Mouse (Mus musculus) adrenal gland, adult 18-20 months (tissue): ENCODE data around the gene Ythdf1. TPM values are rescaled to one million over a fixed set of nuclear protein-coding genes. Genes with fewer than 3 reads are reported as not detected.

ENCODE experiments used
- DNase-seq, 2 experiments: peaks; one replicate each; pipeline ENCODE4 v3.0.0; 2021 to 2022; ENCODE audit warnings: low spot score in 2 of 2
- microRNA-seq, 2 experiments: library from miRNA; unstranded; fragments of <30 nt; microRNA quantifications; one replicate each; pipeline ENCODE4 v1.2.0; 2021; ENCODE audit warnings: borderline number of aligned reads in 2 of 2
- total RNA-seq, 2 experiments: library from RNA; stranded (reverse); gene quantifications; 1 replicate in 1 of 2; 2 replicates in 1 of 2; pipeline ENCODE4 v1.2.3; 2021

Ythdf1 gene
- total RNA-seq, 2 experiments from 2014 or later: 48.5 to 51.9 TPM

GRCm38 (mm10) chr2:180885270-180885669 lies 35.5 kb downstream of the Ythdf1 start:
- no peak for DNase-seq

- no peak for DNase-seq
Observed at GRCm38 (mm10) chr2:180881281-180881680, 39.5 kb downstream of the Ythdf1 start.

GRCm38 (mm10) chr2:180879365-180880067 lies 41.2 kb downstream of the Ythdf1 start:
- DNase-seq: no peak

GRCm38 (mm10) chr2:180870006-180870405 lies 50.7 kb downstream of the Ythdf1 start:
- no peak for DNase-seq

- DNase-seq: no peak
Observed at GRCm38 (mm10) chr2:180861561-180861960, 59.2 kb downstream of the Ythdf1 start.

- DNase-seq: no peak
Observed at GRCm38 (mm10) chr2:180857121-180857520, 63.6 kb downstream of the Ythdf1 start.

GRCm38 (mm10) chr2:180855005-180855544 lies 65.7 kb downstream of the Ythdf1 start:
- DNase-seq: no peak

Small RNA genes lying within 50 kb of the gene (microRNA-seq; reads per million reads assigned to microRNA genes)
- gene Mir124a-3: 0 reads per million in 2 experiments

Other genes starting within 250 kb of the Ythdf1 start
- 10 to 100 TPM; 36.7 to 38.3 TPM for gene Dido1, start 210.9 kb downstream of the Ythdf1 start, total RNA-seq
- 10 to 100 TPM; 50.0 to 60.2 TPM for gene Gid8, start 210.8 kb downstream of the Ythdf1 start, total RNA-seq
- 1 to 10 TPM; 1.5 TPM for gene Slc17a9, start 195.7 kb downstream of the Ythdf1 start, total RNA-seq
- gene Bhlhe23, start 144.0 kb downstream of the Ythdf1 start, total RNA-seq: not detected
- not detected for gene Birc7, start 8.1 kb upstream of the Ythdf1 start, total RNA-seq
- 10 to 100 TPM in 1 of 2 experiments, 1 to 10 TPM in 1; 6.8 to 11.8 TPM for gene Nkain4, start 33.8 kb upstream of the Ythdf1 start, total RNA-seq
- 10 to 100 TPM; 48.1 to 53.3 TPM for gene Arfgap1, start 46.3 kb upstream of the Ythdf1 start, total RNA-seq
- 1 to 10 TPM; 2.3 to 2.8 TPM for gene Col20a1, start 65.6 kb upstream of the Ythdf1 start, total RNA-seq
- gene Chrna4, start 122.6 kb upstream of the Ythdf1 start, total RNA-seq: 10 to 100 TPM in 1 of 2 experiments, 1 to 10 TPM in 1; 4.3 to 26.9 TPM
- 1 to 10 TPM; 5.2 to 7.3 TPM for gene Kcnq2, start 214.4 kb upstream of the Ythdf1 start, total RNA-seq
- gene Eef1a2, start 236.1 kb upstream of the Ythdf1 start, total RNA-seq: 10 to 100 TPM; 55.1 to 71.0 TPM